Mouse (Mus musculus) liver (tissue): ENCODE measurements around the gene Gm43738.
A peak's percentile ranks its signal among the peaks of the same experiment; 100 is the strongest.

Experiments
- DNase-seq: peaks from one replicate; pipeline ENCODE4 v3.0.0-alpha.2; 2020; ENCODE audit warnings: mixed read lengths

Gene Gm43738

DNA sequence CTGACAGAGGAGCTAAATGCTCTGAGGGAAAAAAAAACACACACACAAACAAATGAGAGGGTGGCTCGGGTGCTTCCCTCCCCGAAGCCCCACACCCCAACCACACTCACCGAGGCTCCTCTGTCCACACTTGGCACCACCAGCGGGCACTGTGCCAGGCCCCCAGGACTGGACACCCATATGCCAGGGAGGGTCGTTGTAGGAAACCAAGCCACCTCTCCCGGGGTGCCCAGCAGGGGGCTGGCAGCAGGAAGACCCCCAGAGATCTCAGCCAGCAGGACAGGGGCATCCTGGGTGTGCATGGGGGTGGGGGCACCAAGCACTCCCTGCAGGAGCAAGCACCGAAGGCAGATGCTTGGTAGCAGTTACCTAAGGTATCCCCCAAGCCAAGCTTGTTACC, at the start of gene Gm43738:
Gene Gm43738 (minus strand): TSS at position 289 of the 400 bp plus-strand sequence.
- DNase-seq = no peak

DNA sequence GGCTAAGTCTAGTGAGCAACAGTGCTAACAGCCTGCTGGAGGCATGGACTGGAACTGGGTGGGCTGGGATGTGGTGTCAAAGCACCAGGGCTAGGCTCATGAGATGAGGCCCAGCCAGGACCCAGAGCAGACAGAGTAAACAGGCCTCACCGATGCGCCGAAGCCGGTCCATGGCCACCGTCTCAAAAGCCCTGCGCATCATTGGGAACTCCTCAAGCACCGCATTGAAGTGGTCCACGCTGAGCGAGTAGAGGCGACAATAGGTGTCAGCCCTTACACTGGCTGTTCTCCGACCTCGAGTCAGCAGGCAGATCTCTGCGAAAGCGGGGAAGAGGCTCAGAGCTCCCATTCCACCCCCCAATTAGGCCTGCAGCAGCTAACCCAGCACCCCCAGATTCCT, 47.7 kb upstream of the Gm43738 start:
- DNase-seq = no peak

DNA sequence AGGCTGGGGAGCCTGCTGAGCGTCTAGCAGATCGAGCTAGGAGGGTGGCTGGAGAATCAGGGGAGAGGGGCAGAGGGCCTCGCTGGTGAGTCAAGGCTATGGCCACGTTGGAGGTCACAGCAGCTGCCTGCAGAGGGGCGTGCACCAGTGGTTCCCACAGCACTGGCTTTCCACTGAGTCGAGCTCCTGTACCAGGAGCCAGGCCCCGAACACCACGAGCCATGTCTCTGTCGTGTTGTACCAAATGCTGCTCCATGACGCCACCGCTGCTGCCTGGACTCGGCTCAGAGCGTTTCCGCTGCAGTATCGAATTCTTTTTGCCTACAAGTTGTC, 47.0 kb upstream of the Gm43738 start:
- DNase-seq = no peak

DNA sequence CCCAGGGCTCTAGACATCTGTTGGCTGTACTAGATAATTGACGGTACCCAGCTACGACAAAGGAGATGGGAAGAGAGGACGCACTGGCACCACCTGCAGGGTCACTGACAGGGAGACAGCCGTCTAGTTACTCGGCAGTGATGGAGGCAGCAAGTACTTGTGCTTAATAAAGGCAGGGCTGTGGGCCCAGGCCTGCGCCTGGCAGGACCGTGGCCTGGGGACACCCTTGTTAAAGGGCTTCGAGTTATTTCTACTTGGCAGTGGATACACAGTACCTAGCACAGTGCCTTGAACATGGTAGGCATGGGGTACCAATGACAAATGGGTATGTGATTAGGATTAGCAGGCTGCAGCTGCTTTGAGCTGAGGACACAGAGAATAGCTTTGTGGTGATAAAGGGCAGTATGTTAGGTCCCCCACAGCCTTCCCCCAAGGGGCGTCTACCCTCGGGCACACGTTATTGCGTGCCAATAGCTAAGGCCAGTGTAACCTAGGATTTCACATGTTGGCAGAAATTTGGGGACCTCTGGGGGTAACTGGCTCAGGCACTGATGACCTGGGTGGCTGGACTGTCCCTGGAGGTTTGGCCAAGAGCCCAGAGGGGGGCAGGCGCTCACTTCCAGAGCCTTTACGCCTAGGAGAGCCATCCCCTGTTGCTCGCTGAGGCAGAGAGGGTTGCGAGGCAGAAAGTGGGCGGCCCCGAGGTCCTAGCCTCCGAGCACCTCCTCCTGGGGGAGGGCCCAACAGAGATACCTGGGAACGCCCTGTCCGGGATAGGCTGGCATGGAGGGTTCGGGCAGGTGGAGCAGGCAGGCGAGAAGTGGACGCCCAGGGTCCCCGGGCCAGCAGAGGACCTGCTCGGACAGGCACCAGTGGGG, 46.4 kb upstream of the Gm43738 start:
- peak; percentile 92 for DNase-seq

DNA sequence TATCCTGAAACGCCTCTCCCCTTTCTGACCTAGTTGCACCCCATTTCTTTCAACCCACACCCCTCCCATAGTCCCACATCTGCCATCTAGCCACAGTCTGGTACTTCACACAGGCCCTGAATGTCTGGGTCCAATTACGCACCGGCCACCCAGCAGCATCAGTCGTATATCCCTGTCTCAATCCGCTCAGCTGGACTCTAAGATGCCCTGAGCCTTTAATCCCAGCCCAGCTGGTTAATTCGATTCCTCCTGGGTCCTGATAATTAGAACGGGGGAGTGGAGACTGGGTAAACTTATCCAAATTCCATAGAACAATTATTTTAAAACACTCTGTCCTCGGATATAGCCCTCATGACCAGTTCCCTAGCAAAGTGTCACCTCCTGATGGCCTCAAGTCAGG, 44.7 kb upstream of the Gm43738 start:
- DNase-seq = no peak

DNA sequence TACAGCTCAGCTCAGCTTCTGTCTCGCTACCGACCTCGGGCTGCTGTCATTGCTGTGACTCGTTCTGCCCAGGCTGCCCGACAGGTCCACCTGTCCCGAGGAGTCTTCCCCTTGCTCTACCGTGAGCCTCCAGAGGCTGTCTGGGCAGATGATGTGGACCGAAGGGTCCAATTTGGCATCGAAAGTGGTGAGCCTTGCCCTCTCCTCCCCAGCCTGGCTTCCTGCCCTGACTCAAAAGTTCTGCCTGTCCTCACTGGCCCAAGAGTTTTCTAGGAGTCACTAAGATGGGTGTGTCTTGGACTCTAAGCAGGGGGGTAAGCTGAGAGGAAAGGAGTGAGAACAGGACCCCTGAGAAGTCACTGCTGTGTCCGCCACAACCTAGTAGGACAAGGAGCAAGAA, 43.9 kb upstream of the Gm43738 start:
- no peak for DNase-seq

DNA sequence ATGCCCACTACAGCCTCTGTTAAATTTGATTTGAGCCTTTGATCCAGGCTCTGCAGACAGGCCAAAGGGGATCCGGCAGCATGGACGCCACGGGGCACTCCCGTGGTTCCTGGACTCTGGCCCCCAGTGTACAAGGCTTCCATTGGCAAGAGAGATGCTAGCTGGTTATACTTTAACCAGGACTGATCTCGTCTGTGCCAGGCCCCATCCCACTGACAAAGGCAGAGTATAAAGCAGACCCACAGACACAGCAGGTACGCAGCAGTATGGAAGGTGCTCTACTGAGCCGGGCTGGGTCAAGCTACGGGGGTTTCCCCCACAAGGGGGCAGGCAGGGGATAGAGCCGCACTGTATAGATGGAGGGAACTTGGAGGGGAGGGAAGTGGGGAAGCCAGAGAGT, 35.5 kb upstream of the Gm43738 start:
- peak; percentile 82 for DNase-seq

DNA sequence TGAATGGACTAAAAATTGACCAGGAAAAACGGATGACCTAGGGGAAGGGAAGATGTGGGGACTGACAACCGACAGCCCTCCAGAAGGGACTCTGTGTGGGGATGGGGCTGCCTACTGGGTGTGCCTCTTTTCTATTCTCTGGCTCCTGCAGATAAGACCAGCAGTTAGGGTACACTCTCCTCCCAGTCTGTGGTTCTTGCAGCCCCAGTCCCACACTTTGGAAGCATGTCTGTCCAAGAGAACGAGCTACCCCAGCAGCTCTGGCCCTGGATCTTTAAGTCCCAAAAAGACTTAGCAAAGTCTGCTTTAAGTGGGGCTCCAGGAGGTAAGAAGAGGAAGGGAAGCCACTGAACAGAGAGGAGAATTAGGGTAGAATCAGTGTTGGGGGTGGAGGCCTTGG, 35.1 kb upstream of the Gm43738 start, which contains the start of gene Pklr:
Gene Pklr (plus strand): TSS at position 185 of the 400 bp plus-strand sequence.
- peak; percentile 83 for DNase-seq

DNA sequence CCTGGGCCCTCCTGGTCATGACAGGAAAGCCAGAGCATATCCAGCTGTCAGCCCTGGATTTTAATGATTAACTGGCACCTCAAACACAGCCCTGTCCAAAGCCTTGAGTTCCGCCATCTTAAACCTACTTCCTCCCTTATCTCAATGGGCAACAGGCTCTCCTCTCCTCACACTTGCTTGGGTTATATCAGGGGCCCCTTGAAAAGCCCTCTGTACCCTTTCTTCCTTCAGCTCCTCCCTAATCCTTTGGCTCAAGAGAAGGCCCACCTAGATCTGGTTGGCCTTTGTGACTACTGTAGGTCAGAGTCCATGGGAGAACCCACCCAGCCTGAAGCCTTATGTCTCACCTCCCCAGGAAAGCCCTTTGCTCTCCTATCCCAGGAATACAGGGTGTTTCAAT, 32.9 kb upstream of the Gm43738 start:
- peak; percentile 47 for DNase-seq

DNA sequence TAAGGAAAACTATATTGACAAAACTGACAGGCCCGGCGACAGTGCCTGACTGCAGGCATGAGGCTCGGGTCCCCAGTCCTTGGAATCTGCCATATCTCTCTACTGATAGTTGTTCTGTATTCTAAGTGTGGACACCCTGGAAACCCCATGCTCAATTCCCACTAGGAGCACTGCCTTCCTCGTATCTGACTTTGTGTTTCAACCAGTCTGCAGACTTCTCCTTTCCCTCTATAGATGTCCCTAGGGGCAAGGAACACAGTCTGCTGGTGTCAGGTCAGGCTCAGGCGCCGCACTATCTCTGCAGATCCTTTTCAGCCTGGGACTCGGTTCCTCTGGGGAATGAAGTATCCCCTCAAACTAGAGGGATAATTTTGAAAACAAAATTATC, 32.2 kb upstream of the Gm43738 start:
- DNase-seq = no peak

DNA sequence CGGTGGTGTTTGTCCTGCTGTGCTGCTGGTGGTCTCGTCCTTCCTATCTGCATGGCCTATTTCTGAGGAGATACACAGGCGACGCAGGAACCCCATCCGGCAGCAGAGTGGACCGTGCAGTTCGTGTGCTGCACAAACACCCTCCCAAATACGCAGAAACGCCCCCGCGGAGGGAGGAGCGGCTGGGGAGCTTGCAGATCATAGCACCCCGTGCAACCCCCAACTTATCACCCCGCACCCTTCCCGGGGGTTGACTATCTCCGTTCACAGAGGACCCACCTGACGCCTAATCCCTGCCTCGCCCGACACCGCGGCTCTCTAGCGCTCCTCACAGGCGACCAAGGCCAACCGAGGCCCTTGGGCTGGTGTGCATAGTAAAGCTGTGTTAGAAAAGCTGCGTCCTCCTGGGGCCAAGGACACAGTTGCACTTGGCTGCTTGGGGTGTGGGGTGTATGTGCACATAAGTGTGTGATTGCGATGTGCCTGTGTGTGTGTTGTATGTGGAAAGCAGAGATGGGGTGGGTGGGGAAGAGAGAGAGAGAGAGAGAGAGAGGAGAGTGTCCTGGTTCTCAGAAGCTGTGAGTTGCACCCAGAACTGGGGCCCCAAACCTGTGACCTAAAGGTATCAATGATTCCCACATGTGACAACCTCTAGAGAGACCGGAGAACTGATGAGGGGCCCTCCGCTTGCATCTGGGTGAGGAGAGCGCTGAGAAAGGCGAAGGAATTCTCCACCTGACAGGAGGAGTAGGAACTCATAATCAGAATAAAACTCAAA, 31.6 kb upstream of the Gm43738 start:
- DNase-seq = peak; percentile 96

DNA sequence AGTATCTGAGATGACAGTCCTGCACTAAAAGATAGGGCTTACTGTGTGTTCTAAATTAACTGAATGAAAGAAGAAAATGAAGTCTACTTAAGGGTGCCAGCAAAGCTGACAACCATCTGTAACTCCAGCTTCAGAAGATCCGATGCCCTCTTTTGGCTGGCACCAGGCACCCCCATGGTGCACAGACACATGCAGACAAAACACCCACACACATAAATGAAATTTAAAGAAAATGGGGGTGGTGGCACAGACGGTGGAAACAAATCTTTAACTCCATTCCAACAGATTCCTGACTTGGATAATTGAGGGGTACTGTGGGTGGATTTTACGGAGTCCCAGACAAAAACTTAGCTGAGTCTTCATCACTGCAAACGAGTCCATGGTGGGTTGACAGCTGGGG, 30.9 kb upstream of the Gm43738 start:
- no peak for DNase-seq

DNA sequence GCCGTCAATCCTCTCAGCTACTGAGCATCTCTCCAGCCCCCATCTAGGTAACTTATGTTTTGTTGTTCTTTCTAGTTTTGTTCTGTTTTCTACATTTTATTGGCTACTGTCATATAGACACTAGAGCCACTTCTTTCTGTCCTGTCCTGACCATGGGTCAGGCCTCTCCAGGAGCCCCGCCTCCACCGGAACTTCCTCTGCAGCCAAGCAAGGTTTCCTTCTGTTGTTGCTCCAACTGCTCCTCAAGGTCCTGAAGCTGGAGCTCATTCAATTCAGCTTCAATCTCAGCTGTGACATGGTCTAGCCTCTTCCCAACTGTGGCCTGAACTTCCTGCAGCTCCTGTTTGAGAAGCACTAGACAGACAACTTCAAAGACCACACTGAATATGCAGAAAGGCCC, 29.0 kb upstream of the Gm43738 start:
- DNase-seq = no peak

DNA sequence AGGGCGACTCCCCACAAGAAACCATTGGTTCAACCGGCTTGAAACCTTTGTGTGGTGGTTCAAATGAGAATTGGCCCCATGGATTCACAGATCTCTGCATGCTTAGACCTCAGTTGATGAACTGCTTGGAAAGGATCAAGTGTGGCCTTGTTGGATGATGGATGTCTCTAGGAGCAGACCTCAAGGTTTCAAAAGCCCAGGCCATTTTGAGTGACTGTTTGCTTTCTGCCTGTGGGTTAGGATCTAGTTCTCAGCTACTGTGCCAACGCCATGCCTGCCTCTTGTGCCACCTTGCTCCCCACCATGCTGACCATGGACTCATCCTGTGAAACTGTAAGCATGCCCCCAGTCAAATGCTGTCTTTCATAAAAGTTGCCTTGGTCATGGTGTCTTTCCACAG, 25.1 kb upstream of the Gm43738 start:
- no peak for DNase-seq

DNA sequence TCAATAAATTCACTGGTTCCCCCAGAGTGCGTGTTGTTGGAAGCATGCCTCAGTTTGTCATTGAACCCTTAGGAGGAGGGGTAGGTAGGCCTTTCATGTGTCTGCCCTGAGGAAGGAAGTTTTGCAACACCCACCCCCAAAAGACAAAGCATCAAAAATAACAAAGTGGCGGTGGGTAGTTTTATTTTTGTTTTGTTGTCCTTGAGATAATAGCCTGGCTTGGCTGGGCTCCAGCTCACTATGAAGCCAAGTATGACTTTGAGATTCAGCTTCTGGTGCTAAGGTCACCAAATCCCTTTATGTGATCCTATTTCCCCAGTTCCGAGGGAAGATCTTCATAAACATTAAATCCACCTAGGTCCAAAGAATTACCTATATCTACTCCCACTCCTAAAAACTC, 23.3 kb upstream of the Gm43738 start:
- no peak for DNase-seq

DNA sequence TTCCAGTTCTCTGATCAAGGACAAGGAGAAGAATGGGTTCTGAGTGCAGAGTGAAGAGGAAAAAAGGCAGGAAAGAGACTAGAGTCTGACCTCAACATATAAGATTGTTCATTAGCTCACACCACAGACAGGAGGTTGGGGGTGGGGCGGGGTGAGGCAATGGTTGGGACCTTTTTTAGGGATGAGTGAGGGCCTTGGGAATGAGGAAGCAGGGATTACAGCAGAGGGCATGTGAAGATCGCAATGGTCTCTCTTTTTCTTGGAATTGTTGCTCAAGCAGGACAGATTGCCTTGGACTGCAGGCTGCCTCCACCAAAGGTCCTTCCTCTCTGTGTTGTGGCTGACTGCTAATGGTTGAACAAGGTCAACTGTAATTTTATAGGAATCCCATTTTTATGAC, 22.4 kb upstream of the Gm43738 start:
- DNase-seq = no peak

DNA sequence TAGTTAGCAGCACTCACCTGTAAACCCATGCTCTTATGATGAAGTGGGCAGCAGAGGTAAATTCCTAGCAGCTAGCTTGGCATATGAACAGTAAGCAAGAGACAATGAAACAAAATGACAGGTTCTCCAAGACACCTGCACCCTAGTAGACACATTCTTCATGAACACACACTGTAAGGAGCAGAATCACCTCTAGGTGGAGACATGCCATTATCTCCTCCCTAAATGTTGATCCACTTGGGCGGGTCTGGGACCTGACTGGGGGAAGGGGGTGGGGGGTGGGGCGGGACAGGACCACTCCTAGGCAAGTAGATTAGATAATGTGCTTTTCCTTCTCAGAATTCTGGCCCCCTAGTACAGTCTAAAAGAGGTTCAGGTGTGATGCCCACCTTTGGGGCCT, 14.6 kb upstream of the Gm43738 start:
- peak; percentile 84 for DNase-seq

DNA sequence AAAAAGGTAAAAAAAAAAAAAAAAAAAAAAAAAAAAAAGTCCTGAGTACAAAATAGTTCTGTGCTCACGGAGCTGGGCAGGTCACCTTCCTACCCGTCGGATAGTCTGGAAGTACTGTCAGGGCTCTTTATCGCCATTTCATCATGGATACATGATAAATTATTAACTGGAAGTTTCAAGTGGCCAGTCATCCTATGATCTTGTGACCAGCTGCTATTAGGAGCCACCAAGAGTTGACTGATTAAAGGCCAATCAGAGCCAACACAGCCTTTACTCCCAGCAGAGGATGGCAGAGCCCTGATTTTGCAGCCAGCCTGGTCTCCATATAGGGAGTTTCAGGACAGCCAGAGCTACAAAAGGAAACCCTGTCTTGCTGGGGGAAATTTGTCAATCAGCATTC, 12.2 kb upstream of the Gm43738 start:
- DNase-seq = no peak

DNA sequence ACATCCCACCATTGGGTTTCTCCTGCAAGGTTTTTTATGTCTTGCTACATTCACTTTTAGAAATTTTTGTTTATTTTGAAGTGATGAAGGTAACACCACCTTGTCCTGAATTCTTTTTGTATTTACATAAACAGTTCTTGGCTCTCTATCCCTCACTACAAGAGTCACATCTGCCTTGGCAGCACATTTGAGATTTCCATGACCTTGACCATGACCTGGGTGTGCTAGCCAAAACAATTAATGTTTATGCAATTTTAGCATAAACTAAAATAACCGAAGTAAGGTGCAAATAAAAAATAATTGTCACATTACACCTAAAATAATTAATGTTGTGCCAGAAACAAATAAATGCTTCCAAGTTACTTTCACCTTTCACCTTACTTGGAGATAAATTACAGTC, 7.2 kb upstream of the Gm43738 start:
- DNase-seq = no peak

DNA sequence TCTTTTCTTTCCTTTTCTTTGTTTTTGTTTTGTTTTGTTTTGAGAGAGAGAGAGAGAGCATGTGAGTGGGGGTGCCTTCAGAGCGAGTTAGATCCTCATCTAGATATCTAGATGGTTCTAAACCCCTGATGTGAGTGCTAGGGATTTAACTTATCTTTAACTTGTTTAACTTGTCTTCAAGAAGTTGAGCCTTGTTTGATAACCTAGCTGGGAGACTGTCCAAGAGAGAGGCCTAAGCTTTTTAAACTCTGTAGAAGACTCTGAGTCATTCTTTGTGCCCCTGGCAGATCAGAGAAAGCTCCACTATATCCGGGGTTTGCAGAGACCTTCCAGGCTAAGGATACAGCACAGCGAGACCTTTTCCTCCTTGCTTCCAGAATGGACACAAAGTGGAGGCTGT, 6.6 kb upstream of the Gm43738 start:
- no peak for DNase-seq

DNA sequence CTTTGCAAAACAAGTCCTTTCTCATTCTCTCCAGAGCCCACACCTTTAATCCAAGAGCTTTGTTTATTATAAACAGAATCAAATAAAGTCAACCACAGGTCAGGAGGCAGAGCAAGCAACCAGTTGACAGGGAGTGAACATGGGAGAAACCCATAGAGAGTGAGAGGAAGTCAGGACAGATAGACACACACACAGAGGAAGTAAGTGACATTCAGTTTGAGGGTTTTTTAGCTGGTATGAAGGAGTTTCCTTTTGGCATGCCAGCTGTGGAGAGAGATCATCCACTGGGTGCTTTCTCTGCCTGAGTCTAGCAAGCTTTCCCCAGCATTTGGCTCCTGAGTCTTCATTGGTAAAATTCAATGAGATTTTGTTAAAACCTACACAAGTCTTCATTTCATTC, 6.0 kb upstream of the Gm43738 start:
- DNase-seq = no peak

DNA sequence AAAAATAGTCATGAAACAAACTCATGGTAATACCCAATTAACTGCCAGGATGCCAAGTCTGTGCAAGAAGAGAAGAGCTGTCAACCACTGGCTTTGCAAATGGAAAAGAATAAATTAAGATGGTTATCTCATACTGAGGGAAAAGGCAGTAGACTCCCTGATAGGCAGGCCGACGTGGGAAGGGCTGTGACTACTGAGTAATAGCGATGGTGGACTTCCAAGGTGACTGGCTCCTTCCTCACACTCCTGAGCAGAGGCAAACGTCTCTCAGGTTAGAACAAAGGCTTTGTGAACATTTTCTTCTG, 2.3 kb upstream of the Gm43738 start:
- no peak for DNase-seq

DNA sequence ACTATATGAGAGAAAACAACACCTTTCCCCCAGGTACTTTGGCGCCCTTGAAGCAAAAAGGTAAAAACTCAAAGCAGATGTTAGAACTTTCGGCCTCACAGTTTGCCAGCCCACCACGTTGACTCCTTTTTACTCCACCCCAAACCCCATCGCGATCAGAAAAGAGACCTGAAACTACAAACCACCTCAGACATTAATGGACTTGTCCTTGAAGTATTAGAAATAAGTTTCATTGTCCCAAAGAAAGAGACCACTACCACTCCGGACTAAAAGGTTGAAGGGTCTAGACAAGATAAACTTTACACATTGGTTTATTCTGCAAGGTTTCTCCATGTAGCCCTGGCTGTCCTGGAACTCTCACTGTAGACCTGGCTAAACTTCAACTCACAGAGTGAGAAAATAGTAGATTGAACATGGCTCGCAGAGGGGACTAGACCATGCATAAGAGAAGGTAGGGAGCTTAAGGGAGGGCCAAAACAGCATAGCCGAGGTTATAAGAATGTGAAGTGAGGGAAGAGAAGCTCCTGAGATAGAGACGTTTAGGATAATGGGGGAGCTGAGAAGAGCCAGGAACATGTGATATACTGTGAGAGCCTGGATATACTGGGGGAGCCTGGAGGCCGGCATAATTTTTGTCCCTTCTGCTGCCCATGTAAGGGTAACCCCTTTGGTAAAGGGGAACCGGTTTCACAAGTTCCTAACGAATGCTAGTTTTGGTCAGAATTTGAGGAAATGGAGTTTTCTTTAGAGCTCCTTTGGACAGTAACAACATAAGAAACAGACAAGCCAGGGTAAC, 1.8 kb upstream of the Gm43738 start:
- no peak for DNase-seq
